Mouse (Mus musculus) intestine, embryonic 14.5 days (tissue): ENCODE data around the gene Otof. TPM values are rescaled to one million over a fixed set of nuclear protein-coding genes. Genes with fewer than 3 reads are reported as not detected.

Experiments used
- ATAC-seq: fragments of 200-750 bp; cut with Nextera tagmentation; replicated peaks from 2 replicates; pipeline ENCODE4 v1.8.0; 2017; ENCODE audit warnings: low read depth, moderate number of reproducible peaks, moderate TSS enrichment, moderate library complexity; ENCODE audit not compliant: low FRiP score, low TSS enrichment
- DNase-seq: peaks from one replicate; pipeline ENCODE4 v3.0.0-alpha.2; 2018; ENCODE audit warnings: low spot score
- H3K27ac ChIP-seq: fragments of 300-500 bp; sonication (generic); 2 replicates; pipeline ENCODE4 v1.5.1; 2014; ENCODE audit warnings: low read depth, mild to moderate bottlenecking, control low read depth
- H3K27me3 ChIP-seq: fragments of 300-500 bp; sonication (generic); replicated peaks from 2 replicates; pipeline ENCODE4 v1.6.1; 2014; ENCODE audit warnings: low read length, control low read depth; ENCODE audit not compliant: control insufficient read depth, insufficient read depth
- H3K36me3 ChIP-seq: fragments of 300-500 bp; sonication (generic); 2 replicates; pipeline ENCODE4 v1.6.1; 2014; ENCODE audit warnings: low read length, control low read depth; ENCODE audit not compliant: control insufficient read depth, insufficient read depth
- H3K4me1 ChIP-seq: fragments of 300-500 bp; sonication (generic); replicated peaks from 2 replicates; pipeline ENCODE4 v1.6.1; 2014; ENCODE audit warnings: low read length, control low read depth, mixed read lengths; ENCODE audit not compliant: control insufficient read depth, insufficient read depth
- H3K4me2 ChIP-seq: fragments of 300-500 bp; sonication (generic); 2 replicates; pipeline ENCODE4 v1.6.1; 2014; ENCODE audit warnings: low read length
- H3K4me3 ChIP-seq: fragments of 300-500 bp; sonication (generic); 2 replicates; pipeline ENCODE4 v1.5.1; 2014; ENCODE audit warnings: low read depth, low read length, control low read depth, mixed read lengths
- H3K9ac ChIP-seq: fragments of 300-500 bp; sonication (generic); 2 replicates; pipeline ENCODE4 v1.6.1; 2014; ENCODE audit warnings: mild to moderate bottlenecking, low read length
- H3K9me3 ChIP-seq: fragments of 300-500 bp; sonication (generic); 2 replicates; pipeline ENCODE4 v1.6.1; 2016; ENCODE audit warnings: low read length, control low read depth; ENCODE audit not compliant: control insufficient read depth
- WGBS: fragments of 180-500 bp; shearing (Covaris S2); extraction: QIAGEN DNeasy Blood & Tissue Kit; methylation state at CpG from one replicate; pipeline ENCODE4 v1.1.7; 2014; 5-methylcytosine and 5-hydroxymethylcytosine counted together
- polyA plus RNA-seq: library from polyadenylated mRNA; unstranded; fragments of >200 nt; fragmentation: Nextera tagmentation; extraction: Ambion mirVana; gene quantifications from 2 replicates; pipeline ENCODE4 v1.2.1, GENCODE M21; 2014

Otof gene
- polyA plus RNA-seq, 1 experiment from 2014 or later = 1.2 TPM

DNA sequence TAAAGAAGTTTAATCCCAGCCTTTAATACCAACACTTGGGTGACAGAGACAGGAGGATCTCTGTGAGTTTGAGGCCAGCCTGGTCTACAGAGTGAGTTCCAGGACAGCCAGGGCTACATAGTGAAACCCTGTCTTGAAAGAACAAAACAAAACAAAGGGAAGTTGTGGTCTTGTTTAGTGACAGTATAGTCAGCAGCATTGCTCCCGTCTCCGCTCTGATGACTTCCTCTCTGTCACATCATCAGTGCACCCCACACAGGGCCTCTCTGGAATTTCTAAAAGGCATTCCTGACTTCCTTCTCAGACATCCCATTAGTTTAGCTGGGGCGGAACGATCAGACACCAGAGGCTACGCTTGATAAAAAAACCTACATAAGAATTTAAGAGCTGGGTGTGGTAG is 117.8 kb downstream of the Otof start:
- Histone ChIP-seq H3K36me3 (no peaks in the 10 kb centered on the region), H3K27ac (no peak overlapping the region), H3K4me2 (no peak overlapping the region), H3K4me3 (no peak overlapping the region), H3K9ac (no peak overlapping the region), H3K9me3 (no peaks in the 10 kb centered on the region), H3K27me3 (no peaks in the 10 kb centered on the region), H3K4me1 (no peaks in the 10 kb centered on the region)
- DNase-seq (no peak), ATAC-seq (no peak)
- WGBS = 41% methylated on average over 5 of the region's 5 CpGs

GRCm38 (mm10) chr5:30343107-30343506 is 118.6 kb downstream of the Otof start:
- Histone ChIP-seq H3K4me2 (peak overlapping the region; percentile 34), H3K9ac (no peak overlapping the region), H3K4me3 (no peak overlapping the region), H3K36me3 (no peaks in the 10 kb centered on the region), H3K27ac (no peak overlapping the region), H3K4me1 (no peaks in the 10 kb centered on the region), H3K9me3 (no peaks in the 10 kb centered on the region), H3K27me3 (no peaks in the 10 kb centered on the region)
- 2% methylated on average over 9 of the region's 9 CpGs for WGBS
- peak; percentile 87 for ATAC-seq
- peak; percentile 89 for DNase-seq

DNA sequence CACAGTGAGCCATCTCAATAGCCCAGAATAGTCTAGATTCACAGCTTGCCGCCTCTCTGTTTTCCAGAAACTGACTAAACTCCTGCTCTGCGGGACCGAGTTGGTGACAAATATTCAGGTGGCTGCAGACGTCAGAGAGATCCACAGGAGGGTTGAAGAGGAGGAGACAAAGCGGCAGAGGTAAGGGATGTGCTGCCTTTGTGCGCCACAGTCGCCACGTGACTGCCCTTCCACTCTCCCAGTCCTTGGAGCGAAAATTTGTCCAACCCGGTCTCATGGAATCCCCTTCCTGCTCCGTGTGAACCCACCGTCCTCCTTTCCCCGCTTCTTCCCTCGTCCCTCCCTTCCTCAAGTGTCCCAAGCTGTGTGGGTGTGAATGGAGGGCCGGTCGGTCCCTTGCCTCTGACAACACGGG is 119.1 kb downstream of the Otof start:
- Histone ChIP-seq H3K36me3 (no peaks in the 10 kb centered on the region), H3K9ac (no peak overlapping the region), H3K27ac (no peak overlapping the region), H3K9me3 (no peaks in the 10 kb centered on the region), H3K27me3 (no peaks in the 10 kb centered on the region), H3K4me2 (peak overlapping the region; percentile 34), H3K4me1 (no peaks in the 10 kb centered on the region), H3K4me3 (no peak overlapping the region)
- no peak for DNase-seq
- peak; percentile 36; the same call in 1 of the 2 replicates for ATAC-seq
- 7% methylated on average over 17 of the region's 17 CpGs for WGBS

- H3K9me3 ChIP-seq = no peaks in the 10 kb centered on the region
- H3K36me3 ChIP-seq = no peaks in the 10 kb centered on the region
- DNase-seq (no peak), ATAC-seq (no peak)
- no peak overlapping the region for H3K4me3 ChIP-seq
- no peaks in the 10 kb centered on the region for H3K27me3 ChIP-seq
- no peak overlapping the region for H3K27ac ChIP-seq
- H3K9ac ChIP-seq = no peak overlapping the region
- 66% methylated on average over 11 of the region's 11 CpGs for WGBS
- H3K4me2 ChIP-seq = no peak overlapping the region
- H3K4me1 ChIP-seq = no peaks in the 10 kb centered on the region
Observed at GRCm38 (mm10) chr5:30341601-30342365, 119.9 kb downstream of the Otof start.

GRCm38 (mm10) chr5:30340815-30341214 is 120.9 kb downstream of the Otof start:
- Histone ChIP-seq H3K4me1 (no peaks in the 10 kb centered on the region), H3K4me3 (no peak overlapping the region), H3K9me3 (no peaks in the 10 kb centered on the region), H3K27ac (no peak overlapping the region), H3K4me2 (no peak overlapping the region), H3K27me3 (no peaks in the 10 kb centered on the region), H3K9ac (no peak overlapping the region), H3K36me3 (no peaks in the 10 kb centered on the region)
- DNase-seq (no peak), ATAC-seq (no peak)
- WGBS = 72% methylated on average over 5 of the region's 5 CpGs

Other genes with a start within 250 kb of the Otof start
- gene Selenoi, start 229.4 kb downstream of the Otof start, polyA plus RNA-seq = 33.3 and 35.0 TPM in 2 replicates
- gene Drc1, start 180.5 kb downstream of the Otof start, polyA plus RNA-seq = 0.46 and 0.56 TPM in 2 replicates
- not detected in 2 replicates for gene 1700001C02Rik, start 4.1 kb upstream of the Otof start, polyA plus RNA-seq
- not detected in 2 replicates for gene Cib4, start 83.9 kb upstream of the Otof start, polyA plus RNA-seq
- gene Kcnk3, start 126.2 kb upstream of the Otof start, polyA plus RNA-seq = 36.0 and 39.7 TPM in 2 replicates
- 32.5 and 35.2 TPM in 2 replicates for gene Slc35f6, start 186.0 kb upstream of the Otof start, polyA plus RNA-seq
- 292 and 293 TPM in 2 replicates for gene Cenpa, start 204.8 kb upstream of the Otof start, polyA plus RNA-seq
- 8.7 and 10.4 TPM in 2 replicates for gene Dpysl5, start 249.6 kb upstream of the Otof start, polyA plus RNA-seq